Mouse (Mus musculus): ENCODE measurements around the gene Ccdc187. TPM values are rescaled to one million over a fixed set of nuclear protein-coding genes. Genes with fewer than 3 reads are reported as not detected.

Gene Ccdc187
- total RNA-seq, 2 experiments from 2014 or later = not detected

DNA sequence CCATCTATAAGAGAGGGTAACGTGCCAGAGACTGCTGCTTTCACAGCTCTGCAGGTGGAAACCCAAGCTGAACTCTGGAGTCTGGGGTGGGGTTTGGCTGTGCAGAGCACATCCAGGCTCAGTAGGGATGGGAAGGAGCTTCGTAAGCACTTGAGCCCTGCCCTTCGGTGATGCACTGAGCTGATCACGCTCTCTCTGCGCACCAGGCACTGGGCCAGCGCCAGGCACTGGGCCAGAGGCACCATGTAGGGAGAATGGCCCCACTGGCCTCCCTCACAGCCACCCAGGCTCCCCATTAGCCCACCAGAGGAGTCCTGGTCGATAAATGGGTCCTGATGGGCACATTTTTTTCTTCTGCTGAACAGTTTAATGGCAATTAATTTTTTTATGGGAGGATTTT, 8.6 kb downstream of the Ccdc187 start:
- no peak for ATAC-seq (replicated peaks; ENCODE audit: poor library complexity)

DNA sequence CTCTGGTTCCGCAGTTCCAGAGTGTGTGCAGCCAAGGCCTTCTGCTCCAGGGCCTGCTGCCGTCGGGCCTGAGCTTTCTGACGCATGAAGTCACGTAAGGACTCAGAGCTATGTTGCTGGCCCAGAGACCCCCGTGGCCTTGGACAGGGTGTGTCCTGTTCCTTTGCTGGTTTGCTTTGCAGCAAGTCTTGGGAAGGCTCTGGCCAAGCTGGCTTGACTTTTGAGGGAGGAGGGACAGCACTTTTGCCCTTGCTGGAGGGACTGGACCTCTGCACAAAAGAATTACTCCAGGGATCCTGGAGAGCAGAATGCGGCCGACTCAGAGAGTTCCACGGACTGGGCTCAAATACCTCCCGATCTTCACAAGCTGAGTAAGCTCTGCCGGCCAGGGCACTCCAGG, 13.8 kb downstream of the Ccdc187 start:
- ATAC-seq (replicated peaks; ENCODE audit: poor library complexity) = no peak

- ATAC-seq (replicated peaks; ENCODE audit: poor library complexity) = no peak
Observed at GRCm38 (mm10) chr2:26279712-26280111, 14.6 kb downstream of the Ccdc187 start.

GRCm38 (mm10) chr2:26273611-26274010, 20.7 kb downstream of the Ccdc187 start:
- peak; percentile 64 for ATAC-seq (replicated peaks; ENCODE audit: poor library complexity)

GRCm38 (mm10) chr2:26268216-26268615, 26.1 kb downstream of the Ccdc187 start:
- ATAC-seq (replicated peaks; ENCODE audit: poor library complexity) = no peak

DNA sequence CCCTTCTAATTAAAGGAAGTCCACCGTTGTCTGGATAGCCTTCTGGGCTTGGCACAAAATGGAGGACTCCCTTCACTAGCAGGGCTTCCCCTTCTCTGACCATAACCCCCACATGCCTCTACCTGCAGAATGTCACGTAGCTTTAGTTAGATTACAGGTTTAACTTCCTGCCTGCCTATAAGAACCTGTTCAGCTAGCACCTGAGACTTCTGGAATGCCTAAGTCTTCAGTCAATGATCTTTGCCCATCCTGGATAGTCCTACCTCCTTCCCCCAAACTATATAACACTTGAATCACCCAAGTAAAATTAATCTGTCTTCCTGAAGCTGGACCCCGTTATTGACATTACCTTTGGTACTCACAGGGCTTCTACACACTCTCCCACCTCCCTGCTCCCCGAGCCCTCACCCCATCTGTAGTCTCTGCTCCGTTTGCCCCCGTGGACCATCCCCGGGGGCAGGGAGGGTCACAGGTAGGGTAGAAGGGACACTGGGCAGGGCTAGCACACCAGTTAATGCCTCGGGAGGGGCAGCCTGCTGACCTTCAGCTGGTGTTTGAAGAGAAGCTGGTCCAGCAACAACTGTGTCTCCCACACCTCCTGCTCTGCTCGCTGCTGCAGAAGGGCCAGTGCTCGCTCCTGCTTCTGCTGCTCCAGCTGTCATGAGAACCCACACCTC, 28.2 kb downstream of the Ccdc187 start:
- no peak for ATAC-seq (replicated peaks; ENCODE audit: poor library complexity)

DNA sequence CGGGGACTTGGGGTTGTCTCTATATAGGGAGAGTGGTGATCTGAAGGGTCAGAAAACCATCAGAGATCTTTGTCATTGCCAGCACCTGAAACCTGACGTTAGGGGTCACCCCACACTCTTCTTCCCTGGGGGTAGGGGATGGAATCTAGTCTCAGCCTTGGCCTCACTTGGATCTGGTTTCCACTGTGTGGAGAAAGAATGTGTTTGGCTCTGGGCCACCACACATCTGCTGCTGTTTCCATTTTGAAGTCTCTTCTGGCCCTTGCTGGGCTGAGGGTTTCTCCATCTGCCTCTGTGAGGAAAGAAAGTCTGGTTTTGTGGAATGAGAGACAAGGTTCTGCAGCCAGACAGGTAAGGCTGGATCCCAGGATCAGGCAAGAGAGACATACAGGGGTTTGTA, 29.3 kb downstream of the Ccdc187 start:
- no peak for ATAC-seq (replicated peaks; ENCODE audit: poor library complexity)

GRCm38 (mm10) chr2:26264646-26265045, 29.7 kb downstream of the Ccdc187 start:
- no peak for ATAC-seq (replicated peaks; ENCODE audit: poor library complexity)

DNA sequence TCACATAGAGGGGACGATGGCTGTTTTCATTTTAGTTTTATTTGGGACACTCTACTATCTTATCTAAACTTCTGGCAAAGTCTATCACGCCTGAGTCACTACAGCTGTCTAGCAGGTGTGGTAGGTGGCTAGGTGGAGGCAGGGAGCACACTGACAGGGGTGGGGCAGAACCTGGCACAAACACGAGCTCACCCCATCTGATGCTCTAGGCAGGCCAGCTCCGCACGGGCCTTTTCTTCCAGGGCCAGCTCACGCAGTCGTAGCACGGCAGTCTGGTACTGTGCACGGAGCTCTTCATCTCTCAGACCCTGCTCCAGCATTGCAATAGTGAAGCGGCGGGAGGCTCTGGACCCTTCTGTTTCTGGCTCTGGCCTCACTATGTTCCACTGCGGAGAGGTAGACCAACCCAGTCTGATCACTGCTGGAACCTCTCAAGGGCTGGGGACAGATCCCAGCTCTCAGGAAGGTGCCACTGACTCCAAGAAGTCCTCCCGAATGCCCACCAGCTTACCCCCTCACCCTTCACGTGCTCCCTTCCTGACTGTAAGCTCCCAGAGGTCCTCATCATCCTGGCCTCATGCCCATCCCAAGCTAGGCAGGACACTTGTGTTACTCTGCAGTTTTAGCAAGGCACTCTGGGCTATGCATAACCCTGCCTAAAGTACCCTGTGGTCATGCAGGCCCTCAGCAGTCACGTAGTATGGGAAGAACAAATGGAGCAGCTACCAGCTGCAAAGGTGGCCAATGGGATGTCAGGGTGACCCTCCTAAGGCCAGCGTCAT, 36.9 kb downstream of the Ccdc187 start:
- no peak for ATAC-seq (replicated peaks; ENCODE audit: poor library complexity)

DNA sequence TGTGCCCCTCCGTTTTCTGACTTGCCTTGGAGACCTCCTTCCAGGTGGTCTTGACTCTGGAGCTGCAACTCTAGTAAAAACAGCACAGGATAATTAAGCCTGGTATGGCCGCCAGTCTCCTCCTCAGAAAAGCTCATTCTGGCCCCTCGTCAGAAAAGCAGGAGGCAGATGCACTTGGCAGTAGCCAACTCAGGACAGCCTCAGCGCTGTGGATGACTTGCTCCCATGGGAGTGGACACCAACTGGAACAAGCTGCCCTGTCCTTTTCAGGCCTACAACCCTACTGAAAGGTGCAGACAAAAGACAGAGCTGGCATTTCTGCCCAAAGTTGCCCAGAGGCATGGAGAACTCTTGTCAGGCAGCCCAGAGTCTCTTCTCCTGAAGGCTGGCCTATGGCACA, 39.5 kb downstream of the Ccdc187 start:
- no peak for ATAC-seq (replicated peaks; ENCODE audit: poor library complexity)

- no peak for ATAC-seq (replicated peaks; ENCODE audit: poor library complexity)
Observed at GRCm38 (mm10) chr2:26252514-26253206, 41.7 kb downstream of the Ccdc187 start.

- ATAC-seq (replicated peaks; ENCODE audit: poor library complexity) = no peak
Observed at GRCm38 (mm10) chr2:26247531-26247930, 46.8 kb downstream of the Ccdc187 start.

DNA sequence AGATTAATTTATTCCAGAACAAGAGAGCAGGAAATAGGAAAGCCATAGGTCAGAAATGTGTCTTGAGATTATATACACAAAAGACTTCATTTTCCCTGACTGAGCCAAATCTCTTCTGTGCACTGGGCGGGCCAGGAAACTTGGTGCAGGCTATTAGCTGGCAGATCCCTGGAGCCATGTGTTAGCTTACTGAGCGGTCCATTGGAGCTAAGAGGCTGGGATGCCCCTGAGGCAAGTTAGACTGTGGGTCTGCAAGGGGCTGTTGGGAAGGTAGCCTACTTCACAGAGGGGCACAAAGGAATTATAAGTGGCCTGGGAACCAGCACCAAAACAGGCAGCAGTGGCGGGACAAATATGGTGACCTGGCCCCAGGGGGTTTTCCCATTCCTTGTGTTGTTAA, 53.5 kb downstream of the Ccdc187 start:
- ATAC-seq (replicated peaks; ENCODE audit: poor library complexity) = no peak

DNA sequence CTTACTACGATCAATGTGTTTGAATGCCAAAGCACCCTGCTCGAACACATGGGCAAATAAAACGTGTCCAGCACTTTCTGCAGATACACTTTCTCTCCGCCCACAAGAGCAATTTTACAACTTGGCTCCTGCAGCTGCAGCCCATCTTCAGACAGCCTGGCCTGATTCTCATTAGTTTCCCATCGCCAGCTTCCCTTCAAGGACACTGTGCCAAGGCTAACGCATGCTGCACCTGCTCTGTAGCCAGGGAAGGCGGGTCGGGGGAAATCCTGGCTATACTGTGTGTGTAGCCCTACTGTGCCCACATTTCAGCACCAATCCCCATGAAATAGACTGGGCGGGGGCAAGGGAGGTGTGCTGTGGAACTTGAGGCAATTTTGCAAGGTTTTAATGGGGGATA, 54.0 kb downstream of the Ccdc187 start:
- no peak for ATAC-seq (replicated peaks; ENCODE audit: poor library complexity)

- peak; percentile 93 for ATAC-seq (replicated peaks; ENCODE audit: poor library complexity)
Observed at GRCm38 (mm10) chr2:26237290-26237782, 57.0 kb downstream of the Ccdc187 start, which contains the start of gene Qsox2. Gene Qsox2 (minus strand): TSS chr2:26237525.

GRCm38 (mm10) chr2:26236681-26237289, 57.6 kb downstream of the Ccdc187 start:
- ATAC-seq (replicated peaks; ENCODE audit: poor library complexity) = peak; percentile 27

DNA sequence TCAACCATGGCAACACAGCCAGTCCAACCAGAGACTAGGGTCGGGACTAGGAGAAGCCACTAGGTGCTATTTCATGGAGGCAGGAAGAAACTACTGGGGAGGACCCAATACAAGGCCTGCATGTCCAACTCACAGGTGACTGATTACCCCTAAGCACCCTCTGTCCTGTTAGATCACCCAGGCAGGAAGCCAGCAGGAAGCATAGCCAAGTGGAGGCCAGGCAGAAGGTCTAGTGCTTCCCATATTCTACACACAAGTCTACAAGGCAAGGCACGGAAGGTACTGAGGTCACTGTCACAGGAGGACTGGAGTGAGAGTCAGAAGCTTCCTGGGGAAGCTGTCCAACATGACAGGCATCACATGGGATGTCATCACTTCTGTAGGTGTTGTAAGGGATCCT, 59.6 kb downstream of the Ccdc187 start:
- no peak for ATAC-seq (replicated peaks; ENCODE audit: poor library complexity)

DNA sequence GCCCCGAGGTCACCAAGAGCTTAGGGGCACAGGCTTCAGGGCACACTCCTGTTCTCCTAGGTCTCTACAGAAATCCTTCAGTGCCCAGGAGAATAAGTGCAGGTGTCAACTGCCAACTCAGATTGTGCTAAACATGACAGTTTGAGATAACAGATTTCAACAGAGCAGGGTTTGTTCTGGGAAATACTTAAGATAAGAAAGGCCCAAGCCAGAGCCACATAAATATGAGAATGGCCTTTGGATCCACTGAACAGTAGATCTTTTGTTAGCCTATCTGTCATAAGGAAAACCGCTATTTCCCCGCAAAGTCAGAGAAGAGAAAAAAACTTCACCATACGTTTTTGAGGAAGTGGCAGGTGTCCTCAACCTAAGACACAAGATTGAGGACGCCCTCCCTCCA, 60.1 kb downstream of the Ccdc187 start:
- peak; percentile 19; the same call in 1 of the 2 replicates for ATAC-seq (replicated peaks; ENCODE audit: poor library complexity)

GRCm38 (mm10) chr2:26231366-26231765, 63.0 kb downstream of the Ccdc187 start:
- no peak for ATAC-seq (replicated peaks; ENCODE audit: poor library complexity)

DNA sequence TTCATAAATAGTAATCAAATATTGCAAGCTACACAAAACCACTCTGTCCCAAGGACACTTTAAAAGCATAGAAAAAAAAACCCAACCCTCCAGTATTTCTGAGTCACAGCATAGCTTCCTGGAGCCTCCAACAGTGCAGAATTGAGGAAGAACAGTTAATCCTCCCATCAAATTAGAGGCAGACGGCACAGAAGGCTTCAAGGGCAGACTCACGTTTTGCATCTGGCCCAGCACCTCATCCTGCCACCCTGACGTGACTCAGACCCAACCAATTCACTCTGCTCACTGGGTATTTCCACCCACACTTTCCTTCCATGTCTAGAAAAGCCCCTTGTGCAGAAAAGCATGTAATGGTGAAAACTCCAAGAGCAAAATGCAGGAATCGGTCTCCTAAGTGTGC, 64.1 kb downstream of the Ccdc187 start:
- ATAC-seq (replicated peaks; ENCODE audit: poor library complexity) = no peak

DNA sequence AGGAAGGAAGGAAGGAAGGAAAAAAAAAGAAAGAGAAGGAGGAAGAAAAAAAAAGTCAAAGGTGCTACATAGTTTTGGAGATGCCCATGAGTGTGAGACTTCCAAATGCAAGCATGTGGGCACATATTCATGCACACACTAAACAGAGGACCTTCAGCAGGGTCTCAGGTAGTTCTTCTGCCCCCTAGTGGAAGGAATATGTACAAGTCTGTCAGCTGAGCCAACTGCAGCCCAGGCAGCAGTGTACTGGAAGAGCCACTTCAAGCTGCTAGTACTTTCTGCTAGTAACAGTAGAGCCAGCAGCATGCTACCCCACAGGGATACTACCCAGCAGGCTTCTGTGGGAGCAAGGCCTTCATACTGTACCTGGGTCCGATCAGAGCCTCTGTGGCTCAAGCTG, 66.6 kb downstream of the Ccdc187 start:
- ATAC-seq (replicated peaks; ENCODE audit: poor library complexity) = peak; percentile 97
